Mouse (Mus musculus): ENCODE results near the gene Thsd7a.
A peak's percentile ranks its signal among the peaks of the same experiment; 100 is the strongest.

Gene Thsd7a

GRCm38 (mm10) chr6:12748787-12749530, at the start of gene Thsd7a:
TSS of gene Thsd7a (minus strand) at chr6:12749410.
- DNase-seq (ENCODE audit: low read depth, low spot score): peak; percentile 32

DNA sequence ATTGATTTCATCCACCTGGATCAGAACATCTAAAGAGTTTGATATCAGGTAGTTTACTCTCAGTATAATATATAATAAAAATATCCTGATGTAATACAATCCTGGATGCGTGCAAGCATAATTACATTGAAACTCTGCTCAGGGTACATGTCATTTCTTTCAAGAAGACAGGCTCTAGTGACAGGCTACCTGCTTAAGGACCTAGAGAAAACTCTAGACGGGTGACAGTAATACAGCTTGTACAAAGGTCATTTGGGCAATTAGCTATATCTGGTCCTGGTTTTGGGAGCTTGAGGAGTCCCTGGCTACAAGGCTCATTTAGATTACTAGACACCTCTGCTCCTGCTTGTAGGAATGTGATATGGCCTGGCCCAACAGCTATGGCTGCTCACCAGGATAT, 37.9 kb upstream of the Thsd7a start:
- DNase-seq (ENCODE audit: low read depth, low spot score): no peak

GRCm38 (mm10) chr6:12786378-12786982, 37.3 kb upstream of the Thsd7a start:
- DNase-seq (ENCODE audit: low read depth, low spot score): no peak

DNA sequence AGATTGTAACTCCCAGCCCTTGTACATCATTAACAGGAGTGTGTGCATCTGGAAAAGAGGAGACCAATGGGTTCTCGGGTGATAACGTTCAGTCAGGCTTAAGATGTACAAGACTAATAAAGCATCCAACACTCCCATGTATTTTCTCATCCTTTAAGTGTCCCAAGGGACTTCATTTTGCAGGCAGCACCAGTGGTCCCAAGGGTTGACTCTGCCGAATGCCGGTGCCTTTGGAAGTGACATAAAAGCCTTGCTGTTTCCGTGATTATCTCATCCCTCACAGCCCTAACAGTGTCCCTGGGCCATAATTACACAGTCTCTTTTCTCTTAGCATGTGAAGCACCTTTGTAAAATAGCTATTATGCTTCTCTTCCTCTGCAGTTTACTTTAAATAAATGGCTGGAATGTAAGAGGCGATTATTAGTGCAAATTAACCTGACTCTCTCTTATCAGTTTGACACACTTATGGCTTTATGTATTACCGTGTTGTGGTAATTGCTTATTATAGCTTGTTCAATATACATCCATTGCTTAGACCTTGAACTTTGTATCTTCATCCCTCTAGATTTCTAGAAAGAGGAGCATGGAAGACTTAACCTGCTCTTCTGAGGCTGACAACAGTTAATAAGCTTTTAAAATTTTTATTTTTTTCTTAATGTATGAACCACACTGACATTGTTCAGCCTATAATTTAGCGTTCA, 35.9 kb upstream of the Thsd7a start:
- DNase-seq (ENCODE audit: low read depth, low spot score): no peak

DNA sequence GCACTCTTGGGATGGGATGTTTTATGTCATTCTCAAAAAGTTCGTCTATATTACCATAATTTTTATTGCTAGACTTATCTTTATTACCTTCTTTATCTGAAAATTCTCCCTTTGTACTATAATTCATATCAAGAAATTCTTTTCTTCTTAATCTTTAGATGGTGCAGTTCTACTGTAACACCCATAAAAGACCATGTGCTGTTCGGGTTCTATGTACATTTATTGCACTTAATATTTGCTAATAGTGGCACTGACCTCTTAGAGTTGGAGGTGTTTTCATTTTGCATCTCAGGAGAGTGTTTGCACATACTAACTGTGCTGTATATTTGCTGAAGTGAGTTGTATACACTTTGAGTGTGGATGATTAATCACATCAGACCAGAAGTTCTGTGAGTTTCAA, 23.6 kb upstream of the Thsd7a start:
- no peak for DNase-seq (ENCODE audit: low read depth, low spot score)

GRCm38 (mm10) chr6:12765191-12765590, 16.0 kb upstream of the Thsd7a start:
- no peak for DNase-seq (ENCODE audit: low read depth, low spot score)

DNA sequence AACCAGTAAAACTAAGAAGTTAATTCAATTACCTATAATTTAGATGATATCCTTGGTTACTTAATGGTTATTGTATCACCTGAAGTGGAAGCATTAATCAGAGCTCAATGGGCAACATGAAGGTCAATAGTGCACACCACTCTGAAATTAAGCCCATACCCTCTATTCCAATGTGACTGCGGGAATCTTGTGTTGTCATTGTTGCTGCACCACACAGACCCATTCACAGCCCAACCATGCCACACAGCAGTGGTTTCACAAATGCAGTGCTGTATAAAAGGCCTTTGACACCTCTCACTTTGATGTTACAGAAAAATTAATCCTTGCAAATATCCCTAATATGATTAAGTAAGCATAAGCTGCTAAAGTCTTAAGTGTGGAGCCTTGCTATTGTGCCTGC, 15.4 kb upstream of the Thsd7a start:
- DNase-seq (ENCODE audit: low read depth, low spot score): no peak

DNA sequence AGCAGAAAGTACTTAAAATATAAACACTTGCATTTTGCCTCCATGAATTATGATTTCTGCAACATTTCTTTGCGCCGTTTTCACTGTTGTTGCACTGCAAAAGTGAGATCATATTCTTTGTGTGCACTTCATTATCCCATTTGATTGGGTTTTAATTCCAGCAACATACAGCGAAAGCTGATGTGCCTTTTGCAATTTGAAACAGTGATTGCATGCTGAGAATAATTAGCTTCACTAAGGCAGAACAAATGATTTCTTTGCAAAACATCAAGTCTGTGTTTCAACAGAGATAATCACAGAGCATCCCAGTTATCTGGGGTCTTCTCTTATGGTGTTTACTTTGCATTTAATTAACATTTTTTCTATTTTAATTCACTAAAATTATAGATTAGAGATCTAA, 14.6 kb upstream of the Thsd7a start:
- no peak for DNase-seq (ENCODE audit: low read depth, low spot score)

DNA sequence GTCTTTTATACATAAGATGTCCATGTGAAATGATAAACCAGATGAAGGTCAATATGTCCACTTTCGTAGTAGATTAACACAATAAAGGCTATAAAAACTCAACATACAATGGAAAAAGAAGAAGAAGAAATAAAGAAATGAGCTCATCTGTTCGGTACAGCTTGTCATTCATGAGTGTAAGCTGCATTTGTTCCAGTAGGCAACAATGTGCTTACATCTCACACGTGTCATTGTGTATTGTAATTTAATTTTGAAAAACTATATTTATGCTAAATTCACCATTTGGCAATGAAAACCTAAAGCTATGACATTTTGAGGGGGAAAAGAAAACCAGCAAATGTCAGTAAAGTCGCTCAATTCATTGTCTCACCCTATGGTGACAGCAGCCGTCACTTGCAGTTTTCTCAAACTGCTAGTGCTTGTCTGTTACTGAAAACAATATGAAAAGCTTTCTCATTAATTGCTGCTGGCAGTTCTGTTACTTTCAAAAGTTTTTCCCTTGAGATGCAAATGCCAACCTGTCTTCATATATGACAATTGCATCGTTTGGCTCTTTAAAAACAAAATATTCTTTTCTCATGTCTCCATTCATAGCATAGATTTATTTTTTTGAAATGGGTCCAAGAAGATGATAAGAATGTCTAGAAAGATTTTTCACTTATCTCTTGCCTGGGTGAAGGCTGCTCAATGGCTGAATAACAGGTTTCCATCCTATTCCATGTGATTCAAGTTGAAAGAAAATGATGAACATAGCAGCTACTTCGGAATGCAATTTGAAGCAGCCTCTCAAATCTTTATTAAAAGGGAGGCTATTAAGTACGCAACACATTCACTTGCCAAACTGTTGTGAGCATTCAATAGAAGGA, 10.4 kb upstream of the Thsd7a start:
- DNase-seq (ENCODE audit: low read depth, low spot score): peak; percentile 42

- DNase-seq (ENCODE audit: low read depth, low spot score): no peak
Measured at GRCm38 (mm10) chr6:12752297-12752696, 3.1 kb upstream of the Thsd7a start.

- DNase-seq (ENCODE audit: low read depth, low spot score): no peak
Measured at GRCm38 (mm10) chr6:12750441-12750840, 1.2 kb upstream of the Thsd7a start.

GRCm38 (mm10) chr6:12749531-12750210, 461 bp upstream of the Thsd7a start:
- DNase-seq (ENCODE audit: low read depth, low spot score): peak; percentile 22

GRCm38 (mm10) chr6:12748454-12748786, 790 bp downstream of the Thsd7a start:
- no peak for DNase-seq (ENCODE audit: low read depth, low spot score)

DNA sequence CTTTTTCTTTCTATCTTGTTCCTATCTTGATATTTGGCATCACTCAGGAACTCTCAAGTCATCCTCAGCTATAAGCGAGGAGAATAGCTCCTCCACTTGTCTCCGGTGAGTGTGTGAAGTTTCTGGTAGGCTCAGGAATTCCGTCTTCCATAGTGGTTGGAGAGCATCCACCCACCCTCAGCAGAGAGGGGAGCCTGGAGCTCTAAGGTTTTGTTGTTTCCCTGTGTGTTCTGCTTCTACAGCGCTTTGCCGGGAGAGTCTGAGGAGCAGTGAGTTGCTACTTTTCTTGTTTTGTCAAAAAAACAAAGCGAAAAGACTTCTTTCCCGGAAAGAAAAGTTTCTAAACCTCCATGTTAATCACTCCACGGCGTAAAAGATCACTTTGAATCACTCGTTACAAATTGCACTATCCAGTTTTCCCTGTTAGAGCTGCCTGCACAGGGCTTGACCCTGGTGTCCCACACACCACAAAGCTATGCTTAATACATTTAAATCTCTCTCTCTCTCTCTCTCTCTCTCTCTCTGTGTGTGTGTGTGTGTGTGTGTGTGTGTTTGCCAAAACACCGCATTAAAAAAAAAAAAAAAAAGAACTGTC, 1.3 kb downstream of the Thsd7a start:
- no peak for DNase-seq (ENCODE audit: low read depth, low spot score)

GRCm38 (mm10) chr6:12742791-12743190, 6.4 kb downstream of the Thsd7a start:
- DNase-seq (ENCODE audit: low read depth, low spot score): no peak

DNA sequence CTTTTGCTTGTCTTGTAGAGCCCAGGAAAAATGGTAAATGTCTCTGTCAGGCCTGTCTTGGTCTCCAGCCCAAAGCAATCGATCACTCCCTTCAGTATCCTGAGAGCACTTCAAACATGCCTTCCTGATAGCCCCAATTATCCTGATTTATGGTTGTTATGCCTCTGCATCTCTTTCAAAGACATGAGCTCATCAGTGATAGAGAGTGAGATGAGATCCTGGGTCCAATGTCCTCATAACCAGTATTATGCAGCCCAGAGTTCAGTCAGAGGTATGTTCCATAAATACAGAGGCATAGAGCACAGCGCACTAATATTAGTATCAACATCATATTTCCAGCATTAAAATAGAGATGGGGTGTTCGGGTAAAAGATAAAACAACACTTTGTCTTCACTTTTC, 15.3 kb downstream of the Thsd7a start:
- DNase-seq (ENCODE audit: low read depth, low spot score): no peak

DNA sequence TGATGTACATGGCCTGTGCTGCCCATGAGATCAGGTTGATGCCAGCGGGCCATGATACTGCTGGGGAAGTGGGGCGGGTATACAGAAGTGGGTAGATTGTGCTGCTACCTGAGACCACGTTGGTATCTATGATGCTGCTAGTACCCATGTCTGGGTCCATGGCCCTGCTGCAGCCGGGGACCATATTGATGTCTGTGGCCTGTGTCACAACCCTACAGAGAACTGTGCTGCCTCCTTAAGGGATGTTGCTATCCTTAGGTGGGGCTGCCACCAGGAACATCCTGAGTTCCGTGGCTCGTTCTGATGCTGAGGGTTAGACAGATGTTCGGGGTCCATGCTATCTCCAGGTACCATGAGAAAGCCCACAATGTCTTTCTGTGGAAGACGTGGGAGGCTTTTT, 33.1 kb downstream of the Thsd7a start:
- DNase-seq (ENCODE audit: low read depth, low spot score): no peak

- DNase-seq (ENCODE audit: low read depth, low spot score): no peak
Measured at GRCm38 (mm10) chr6:12712581-12712980, 36.6 kb downstream of the Thsd7a start.

- no peak for DNase-seq (ENCODE audit: low read depth, low spot score)
Measured at GRCm38 (mm10) chr6:12702925-12703324, 46.3 kb downstream of the Thsd7a start.

GRCm38 (mm10) chr6:12699089-12699488, 50.1 kb downstream of the Thsd7a start:
- peak; percentile 30 for DNase-seq (ENCODE audit: low read depth, low spot score)

DNA sequence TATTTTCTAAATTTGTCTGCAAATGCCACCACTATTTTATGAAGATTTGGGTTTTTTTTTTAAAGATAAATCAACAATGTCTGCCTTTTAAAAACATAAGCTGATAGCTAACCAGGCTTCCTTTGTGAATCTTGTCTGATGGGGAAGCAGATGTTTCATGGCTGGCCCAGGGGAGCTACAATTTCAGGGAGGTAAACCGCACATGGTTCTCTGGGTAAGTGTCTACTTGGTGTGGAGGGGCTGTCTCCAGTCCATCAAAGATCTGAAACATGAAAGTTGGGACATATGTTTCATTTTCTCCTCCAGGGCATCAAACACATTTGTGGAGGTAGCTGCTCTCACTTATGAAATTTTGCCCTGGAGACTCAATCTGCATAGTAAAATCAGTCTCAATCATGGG, 55.5 kb downstream of the Thsd7a start:
- DNase-seq (ENCODE audit: low read depth, low spot score): no peak
